Mouse (Mus musculus): ENCODE results near the gene Pla2g10.

DNA sequence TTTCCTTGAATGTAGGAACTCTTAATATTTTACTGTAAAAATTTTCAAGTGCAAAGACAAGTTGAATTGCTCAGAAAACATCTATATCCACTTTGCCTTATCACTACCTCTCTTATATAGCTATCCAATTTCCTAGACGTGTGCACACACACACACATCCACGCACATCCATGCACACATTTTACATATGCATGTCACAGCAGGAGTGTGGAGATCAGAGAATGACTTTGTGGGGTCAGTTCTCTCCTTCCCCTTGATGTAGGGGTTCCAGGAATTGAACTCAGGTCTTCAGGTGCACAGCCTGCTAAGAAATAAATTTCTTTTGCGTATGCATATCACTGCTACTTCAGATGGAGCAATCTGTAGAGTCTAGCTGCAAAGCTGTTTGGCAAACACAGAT, 17.3 kb upstream of the Pla2g10 start:
- TF ChIP-seq CTCF (IDR thresholded peaks at IDR 0.05; ENCODE audit: low read depth), result no peak
- no peak for TF ChIP-seq EP300 (optimal IDR thresholded peaks at IDR 0.05)

Measured in stomach, postnatal 0 days (tissue).